In the genomic region with DNA sequence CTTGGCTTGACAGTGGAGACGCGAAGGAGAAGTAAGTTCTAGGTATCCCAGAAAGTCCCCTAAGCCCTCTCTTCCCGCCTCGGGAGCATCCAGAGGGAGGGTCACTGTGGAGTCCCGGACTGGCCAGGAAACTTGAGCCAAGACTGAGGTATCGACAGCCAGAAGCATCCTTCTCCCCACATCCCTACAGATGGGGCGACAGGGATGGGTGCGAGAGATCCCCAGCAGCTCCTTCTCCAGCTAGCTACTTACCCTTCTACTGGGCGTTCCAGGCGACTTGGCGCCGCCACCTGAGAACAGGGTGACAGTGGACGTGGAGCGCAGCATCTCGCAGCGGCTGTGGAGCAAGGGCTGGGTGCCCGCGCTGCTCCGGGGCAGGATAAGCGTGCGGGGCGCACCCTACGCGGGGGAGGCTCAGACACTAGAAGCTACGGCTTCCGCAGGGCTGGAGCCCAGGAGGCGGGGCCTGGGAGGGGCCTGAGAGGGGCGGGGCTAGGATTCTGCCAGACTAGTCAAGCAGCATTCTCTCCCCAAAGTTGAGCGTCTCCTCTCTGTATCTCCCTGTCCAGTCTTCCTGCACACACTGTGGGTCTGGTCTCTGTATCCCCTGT, we compare ENCODE assay signal across 8 mouse cellular contexts. TPM values are rescaled to one million over a fixed set of nuclear protein-coding genes. Genes with fewer than 3 reads are reported as not detected.
DNase-seq lines count a peak whose midpoint lies in the region; ATAC-seq lines count a peak whose summit lies in the region.

A gene (minus strand): TSS at position 423 of the 611 bp plus-strand sequence.

- H3K27me3 ChIP-seq in hindbrain, embryonic 14.5 days (ENCODE audit: control insufficient read depth, insufficient read depth, low read length), result peaks cover 9% of the 10 kb centered on the region
- peaks cover 76% of the 10 kb centered on the region for H3K27me3 ChIP-seq in megakaryocyte, embryonic 14.5 days (replicated peaks)

- no peak within 1 kb of the TSS for H3K27ac ChIP-seq in hindbrain, embryonic 14.5 days

- peak; percentile 87 for DNase-seq in R1 (ENCODE audit: low read depth, low spot score)
- peak; percentile 33 to 42 for DNase-seq in cerebellum, postnatal 36 days
- peak; percentile 53 to 57 for DNase-seq in frontal cortex, postnatal 36 days (ENCODE audit: low spot score in 2 of 2)
- peak; percentile 66 for DNase-seq in hindbrain, embryonic 14.5 days (ENCODE audit: low spot score)
- DNase-seq in left cerebral cortex, adult 18-20 months (ENCODE audit: low spot score in 2 of 2), result peak; percentile 60 to 62
- DNase-seq in right cerebral cortex, postnatal 10 days (ENCODE audit: low spot score in 2 of 2), result peak; percentile 63 to 71
- DNase-seq in urinary bladder, postnatal 14 days (ENCODE audit: low spot score), result peak; percentile 96

- H3K4me1 ChIP-seq in hindbrain, embryonic 14.5 days (replicated peaks; ENCODE audit: control insufficient read depth, insufficient read depth, low read length), result no peaks in the 10 kb centered on the region
- H3K4me1 ChIP-seq in megakaryocyte, embryonic 14.5 days, result peaks cover 39% of the 10 kb centered on the region

- ATAC-seq in hindbrain, embryonic 14.5 days (ENCODE audit: low FRiP score), result peak; percentile 69

- H3K36me3 ChIP-seq in hindbrain, embryonic 14.5 days (replicated peaks; ENCODE audit: control insufficient read depth, insufficient read depth), result no peaks in the 10 kb centered on the region
- H3K36me3 ChIP-seq in megakaryocyte, embryonic 14.5 days (replicated peaks; ENCODE audit: low read length), result no peaks in the 10 kb centered on the region

- H3K9me3 ChIP-seq in hindbrain, embryonic 14.5 days (ENCODE audit: control insufficient read depth, low read length), result no peaks in the 10 kb centered on the region
- no peaks in the 10 kb centered on the region for H3K9me3 ChIP-seq in megakaryocyte, embryonic 14.5 days

- WGBS in hindbrain, embryonic 14.5 days, result 2% methylated on average over 29 of the region's 29 CpGs

- peak within 1 kb of the TSS; percentile 64 for H3K9ac ChIP-seq in hindbrain, embryonic 14.5 days

- H3K4me3 ChIP-seq in hindbrain, embryonic 14.5 days (replicated peaks; ENCODE audit: low read length), result peak within 1 kb of the TSS; percentile 46
- peak within 1 kb of the TSS; percentile 91 for H3K4me3 ChIP-seq in megakaryocyte, embryonic 14.5 days (replicated peaks)

- peak within 1 kb of the TSS; percentile 83 for H3K4me2 ChIP-seq in hindbrain, embryonic 14.5 days (replicated peaks)

RNA-seq across cellular contexts. Expression of the gene that starts here (rescaled TPM):
- polyA plus RNA-seq in hindbrain, embryonic 14.5 days (2014; fragmentation: Nextera tagmentation; extraction: Ambion mirVana), result 3.2 and 4.0 TPM in 2 replicates
- total RNA-seq in left cerebral cortex, adult 18-20 months (2021), result 1 to 10 TPM; 1.7 to 2.3 TPM
- polyA plus RNA-seq in megakaryocyte, embryonic 14.5 days (2012; ENCODE audit: insufficient read depth, low replicate concordance), result 0.07 TPM in 1 of 2 replicates, not detected in the other

Comparison
In these comparisons a context has a peak if more than half of its experiments do, and no peak if none do; other contexts are left out.
1. DNase-seq: peak in every context shown above with its lines; median percentile 96 in urinary bladder, postnatal 14 days; 87 in R1; 67 in right cerebral cortex, postnatal 10 days; 66 in hindbrain, embryonic 14.5 days; 61 in left cerebral cortex, adult 18-20 months; 55 in frontal cortex, postnatal 36 days; 38 in cerebellum, postnatal 36 days.